Mouse (Mus musculus): ENCODE measurements around the gene Rxfp3.

DNA sequence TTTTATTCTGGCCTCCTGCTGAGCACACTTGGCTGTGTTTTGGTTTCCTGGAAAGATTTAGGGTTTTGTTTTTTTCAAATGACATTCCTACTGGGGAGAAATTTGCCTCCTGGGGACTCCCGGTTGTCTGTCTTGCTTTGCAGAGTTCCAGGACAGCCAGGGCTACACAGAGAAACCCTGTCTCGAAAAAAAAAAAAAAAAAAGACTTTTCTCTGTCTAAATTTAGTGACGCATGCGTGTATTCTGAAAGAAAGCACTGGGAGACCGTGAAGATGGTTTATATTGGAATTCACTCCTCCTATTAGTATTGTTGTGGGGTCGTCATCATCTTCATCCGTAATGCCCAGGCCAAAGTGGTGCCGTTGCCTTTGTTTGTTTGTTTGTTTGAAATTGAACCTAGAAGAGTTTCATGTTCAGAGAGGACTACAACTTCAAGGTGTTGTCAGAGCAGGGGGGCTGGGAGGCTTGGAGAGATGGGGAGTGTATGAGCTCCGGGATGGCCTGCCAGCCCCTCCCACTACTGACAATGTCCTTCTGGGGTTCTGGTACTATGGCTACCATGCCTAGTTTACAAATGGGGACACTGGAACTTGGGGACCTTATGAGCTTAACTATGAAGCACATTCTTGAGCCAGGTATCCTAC is 27.9 kb upstream of the Rxfp3 start:
- no peak for TF ChIP-seq POLR2A (IDR thresholded peaks at IDR 0.05; ENCODE audit: control insufficient read depth, extremely low read depth, insufficient read depth, low read length, poor library complexity)
- no peak for TF ChIP-seq CTCF (IDR thresholded peaks at IDR 0.05; ENCODE audit: borderline replicate concordance, control insufficient read depth, extremely low read depth, insufficient read depth, low read length, poor library complexity)
